Mouse (Mus musculus): ENCODE data around the gene Krt7. TPM values are rescaled to one million over a fixed set of nuclear protein-coding genes. Genes with fewer than 3 reads are reported as not detected.

Gene Krt7
- total and polyA plus RNA-seq, 3 experiments, result 0.55 to 2.5 (median 0.81) TPM

DNA sequence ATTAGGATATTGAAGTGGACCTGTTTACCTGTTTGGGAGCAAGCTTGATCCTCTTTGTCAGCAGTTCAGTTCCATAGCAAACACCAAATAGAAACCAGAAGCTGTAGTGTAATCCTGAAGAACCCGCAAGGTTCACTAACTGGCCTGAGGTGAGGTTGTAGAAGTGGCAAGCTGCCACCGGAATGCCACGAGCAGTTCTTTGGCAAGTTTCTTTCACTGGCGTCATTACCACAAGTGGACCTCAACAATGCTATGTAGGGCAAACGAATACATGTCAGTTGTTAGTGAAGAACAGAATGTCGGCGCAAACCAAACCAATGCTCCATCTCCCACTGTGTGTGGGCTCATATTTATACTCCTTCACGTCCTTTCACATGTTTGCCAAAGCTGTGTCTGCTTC, 12.6 kb upstream of the Krt7 start:
- dilution Hi-C loops (cut with MboI; ENCODE audit: extremely low pct_ligation_motif_present, extremely low pct_unique_long_range_greater_than_20kb, low sequenced_read_pairs), result no loop called here
- no peak for DNase-seq (ENCODE audit: extremely low read depth)
- H3K4me1 ChIP-seq (ENCODE audit: control insufficient read depth in 1 of 2, insufficient read depth in 2 of 2), result peaks cover 0 to 7% of the 10 kb centered on the region in 2 experiments; a peak in 1 of 4 replicates
- H3K4me2 ChIP-seq (ENCODE audit: insufficient read depth, low read depth, poor library complexity, severe bottlenecking), result no peak overlapping the region
- no peak overlapping the region for H3K27ac ChIP-seq (ENCODE audit: insufficient read depth, low read depth)
- no peaks in the 10 kb centered on the region for H3K79me2 ChIP-seq (replicated peaks; ENCODE audit: control insufficient read depth, extremely low read depth, insufficient read depth, poor library complexity, severe bottlenecking)
- H3K4me3 ChIP-seq (replicated peaks in 1 of 3; ENCODE audit: low read depth in 2 of 3, low read length in 2 of 3, poor library complexity in 1 of 3), result no peak overlapping the region
- H3K27me3 ChIP-seq (replicated peaks), result peaks cover 84% of the 10 kb centered on the region
- in situ Hi-C loops (cut with MboI; ENCODE audit: low pct_ligation_motif_present, low pct_unique_long_range_greater_than_20kb, low sequenced_read_pairs), result no loop called here
- no peak overlapping the region for H3K9ac ChIP-seq (ENCODE audit: insufficient read depth, low read depth)
- H3K9me3 ChIP-seq (replicated peaks; ENCODE audit: low read length), result no peaks in the 10 kb centered on the region
- no peaks in the 10 kb centered on the region for H3K36me3 ChIP-seq (replicated peaks in 1 of 2; ENCODE audit: control insufficient read depth in 1 of 2, insufficient read depth in 1 of 2, low read length in 1 of 2)
- no peak for TF ChIP-seq ZNF384 (IDR thresholded peaks at IDR 0.05; ENCODE audit: low read depth, low read length)
- TF ChIP-seq MEF2A (IDR thresholded peaks at IDR 0.05; ENCODE audit: borderline replicate concordance, low read depth, low read length), result no peak
- TF ChIP-seq TCF12 (IDR thresholded peaks at IDR 0.05; ENCODE audit: low read depth, low read length), result no peak
- TF ChIP-seq ZMIZ1 (IDR thresholded peaks at IDR 0.05; ENCODE audit: low read depth, low read length), result no peak
- TF ChIP-seq NELFE (IDR thresholded peaks at IDR 0.05; ENCODE audit: low read depth, low read length), result no peak
- TF ChIP-seq ZKSCAN1 (IDR thresholded peaks at IDR 0.05; ENCODE audit: borderline replicate concordance, low read depth, low read length), result no peak

DNA sequence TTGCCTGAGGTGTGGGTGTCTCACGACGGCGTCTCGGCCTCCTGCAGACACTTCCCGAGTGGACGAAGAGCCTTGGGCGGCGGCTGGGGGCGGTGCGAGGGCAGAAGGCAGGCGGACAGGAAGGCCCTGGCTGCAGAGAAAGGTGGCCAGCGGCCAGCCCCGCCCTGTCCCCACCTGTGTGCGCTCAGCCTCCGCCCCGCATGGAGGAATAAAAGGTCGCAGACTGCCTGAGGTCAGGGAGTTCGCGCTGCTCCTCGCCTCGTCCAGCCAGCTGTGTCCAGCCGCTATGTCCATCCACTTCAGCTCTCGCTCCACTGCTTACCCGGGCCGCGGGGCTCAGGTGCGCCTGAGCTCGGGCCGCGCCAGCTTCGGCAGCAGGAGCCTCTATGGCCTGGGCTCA, 1.3 kb downstream of the Krt7 start:
- in situ Hi-C loops (cut with MboI; ENCODE audit: low pct_ligation_motif_present, low pct_unique_long_range_greater_than_20kb, low sequenced_read_pairs) (no loop called here), dilution Hi-C loops (cut with MboI; ENCODE audit: extremely low pct_ligation_motif_present, extremely low pct_unique_long_range_greater_than_20kb, low sequenced_read_pairs) (no loop called here)
- Histone ChIP-seq H3K4me1 (ENCODE audit: control insufficient read depth in 1 of 2, insufficient read depth in 2 of 2) (peaks cover 29 to 51% of the 10 kb centered on the region in 2 experiments), H3K9ac (ENCODE audit: insufficient read depth, low read depth) (no peak overlapping the region), H3K9me3 (replicated peaks; ENCODE audit: low read length) (no peaks in the 10 kb centered on the region), H3K36me3 (replicated peaks in 1 of 2; ENCODE audit: control insufficient read depth in 1 of 2, insufficient read depth in 1 of 2, low read length in 1 of 2) (no peaks in the 10 kb centered on the region), H3K27me3 (replicated peaks) (peaks cover 10% of the 10 kb centered on the region), H3K4me3 (replicated peaks in 1 of 3; ENCODE audit: low read depth in 2 of 3, low read length in 2 of 3, poor library complexity in 1 of 3) (no peak overlapping the region), H3K4me2 (ENCODE audit: insufficient read depth, low read depth, poor library complexity, severe bottlenecking) (no peak overlapping the region), H3K79me2 (replicated peaks; ENCODE audit: control insufficient read depth, extremely low read depth, insufficient read depth, poor library complexity, severe bottlenecking) (no peaks in the 10 kb centered on the region), H3K27ac (ENCODE audit: insufficient read depth, low read depth) (no peak overlapping the region)
- no peak for TF ChIP-seq MXI1 (IDR thresholded peaks at IDR 0.05; ENCODE audit: low read depth, low read length)
- no peak for TF ChIP-seq TCF12 (IDR thresholded peaks at IDR 0.05; ENCODE audit: low read depth, low read length)
- no peak for TF ChIP-seq NELFE (IDR thresholded peaks at IDR 0.05; ENCODE audit: low read depth, low read length)
- TF ChIP-seq KAT2A (IDR thresholded peaks at IDR 0.05; ENCODE audit: insufficient replicate concordance, low read length), result no peak
- TF ChIP-seq UBTF (IDR thresholded peaks at IDR 0.05; ENCODE audit: low read depth, low read length), result no peak
- no peak for TF ChIP-seq CHD2 (IDR thresholded peaks at IDR 0.05; ENCODE audit: low read length)
- TF ChIP-seq ZNF384 (IDR thresholded peaks at IDR 0.05; ENCODE audit: low read depth, low read length), result no peak
- TF ChIP-seq GABPA (IDR thresholded peaks at IDR 0.05; ENCODE audit: insufficient replicate concordance, low read depth, low read length), result no peak
- TF ChIP-seq BHLHE40 (IDR thresholded peaks at IDR 0.05; ENCODE audit: low read depth, low read length), result no peak
- no peak for TF ChIP-seq PAX5 (IDR thresholded peaks at IDR 0.05; ENCODE audit: low read length)
- no peak for TF ChIP-seq USF2 (conservative IDR thresholded peaks at IDR 0.05; ENCODE audit: low read depth, low read length)
- no peak for TF ChIP-seq JUND (conservative IDR thresholded peaks at IDR 0.05; ENCODE audit: low read depth, low read length)
- TF ChIP-seq EP300 (IDR thresholded peaks at IDR 0.05; ENCODE audit: low read length), result no peak
- TF ChIP-seq MAX (IDR thresholded peaks at IDR 0.05; ENCODE audit: low read length), result no peak
- no peak for TF ChIP-seq ETS1 (conservative IDR thresholded peaks at IDR 0.05; ENCODE audit: low read depth, low read length)
- no peak for TF ChIP-seq POLR2A (IDR thresholded peaks at IDR 0.05; ENCODE audit: low read depth, low read length)
- TF ChIP-seq SMC3 (IDR thresholded peaks at IDR 0.05; ENCODE audit: low read depth, low read length), result no peak
- no peak for TF ChIP-seq MYC (IDR thresholded peaks at IDR 0.05; ENCODE audit: low read depth, low read length)
- no peak for TF ChIP-seq MEF2A (IDR thresholded peaks at IDR 0.05; ENCODE audit: borderline replicate concordance, low read depth, low read length)
- DNase-seq (ENCODE audit: extremely low read depth), result no peak
